Mouse (Mus musculus): ENCODE data around the gene Safb2. TPM values are rescaled to one million over a fixed set of nuclear protein-coding genes. Genes with fewer than 3 reads are reported as not detected.

Gene Safb2
- polyA plus RNA-seq, 1 experiment = 117 TPM

- no peak overlapping the region for H3K4me3 ChIP-seq (ENCODE audit: low read depth, low read length)
- TF ChIP-seq EP300 (IDR thresholded peaks at IDR 0.05; ENCODE audit: insufficient read depth, low read depth, low read length) (no peak), POLR2A (IDR thresholded peaks at IDR 0.05; ENCODE audit: insufficient read depth, low read length) (no peak), CTCF (IDR thresholded peaks at IDR 0.05; ENCODE audit: low read depth, low read length) (no peak)
- H3K4me1 ChIP-seq (ENCODE audit: control insufficient read depth, insufficient read depth, low read length) = no peaks in the 10 kb centered on the region
- H3K9me3 ChIP-seq (replicated peaks; ENCODE audit: control insufficient read depth, insufficient read depth, low read length, poor library complexity, severe bottlenecking) = no peaks in the 10 kb centered on the region
- no peaks in the 10 kb centered on the region for H3K27me3 ChIP-seq (ENCODE audit: control insufficient read depth, insufficient read depth, low read length, poor library complexity, severe bottlenecking)
- no peak overlapping the region for H3K9ac ChIP-seq (ENCODE audit: low read depth, poor library complexity, severe bottlenecking)
- no peaks in the 10 kb centered on the region for H3K36me3 ChIP-seq (ENCODE audit: control insufficient read depth, insufficient read depth, low read length, poor library complexity, severe bottlenecking)
- no peak overlapping the region for H3K27ac ChIP-seq (ENCODE audit: insufficient read depth, low read length)
These were observed 39.5 kb downstream of the Safb2 start for GRCm38 (mm10) chr17:56544699-56545387.

GRCm38 (mm10) chr17:56543684-56544224, 40.6 kb downstream of the Safb2 start:
- H3K36me3 ChIP-seq (ENCODE audit: control insufficient read depth, insufficient read depth, low read length, poor library complexity, severe bottlenecking) = no peaks in the 10 kb centered on the region

GRCm38 (mm10) chr17:56542736-56543135, 41.6 kb downstream of the Safb2 start:
- no peaks in the 10 kb centered on the region for H3K9me3 ChIP-seq (replicated peaks; ENCODE audit: control insufficient read depth, insufficient read depth, low read length, poor library complexity, severe bottlenecking)
- no peaks in the 10 kb centered on the region for H3K27me3 ChIP-seq (ENCODE audit: control insufficient read depth, insufficient read depth, low read length, poor library complexity, severe bottlenecking)
- H3K4me3 ChIP-seq (ENCODE audit: low read depth, low read length) = no peak overlapping the region
- no peaks in the 10 kb centered on the region for H3K4me1 ChIP-seq (ENCODE audit: control insufficient read depth, insufficient read depth, low read length)
- no peak overlapping the region for H3K27ac ChIP-seq (ENCODE audit: insufficient read depth, low read length)
- no peaks in the 10 kb centered on the region for H3K36me3 ChIP-seq (ENCODE audit: control insufficient read depth, insufficient read depth, low read length, poor library complexity, severe bottlenecking)
- H3K9ac ChIP-seq (ENCODE audit: low read depth, poor library complexity, severe bottlenecking) = no peak overlapping the region
- TF ChIP-seq CTCF (IDR thresholded peaks at IDR 0.05; ENCODE audit: low read depth, low read length) = no peak
- TF ChIP-seq EP300 (IDR thresholded peaks at IDR 0.05; ENCODE audit: insufficient read depth, low read depth, low read length) = no peak
- no peak for TF ChIP-seq POLR2A (IDR thresholded peaks at IDR 0.05; ENCODE audit: insufficient read depth, low read length)

More at GRCm38 (mm10) chr17:56543684-56544224, 40.6 kb downstream of the Safb2 start:
- TF ChIP-seq CTCF (IDR thresholded peaks at IDR 0.05; ENCODE audit: low read depth, low read length) (peak; percentile 19), EP300 (IDR thresholded peaks at IDR 0.05; ENCODE audit: insufficient read depth, low read depth, low read length) (no peak)
- no peak overlapping the region for H3K4me3 ChIP-seq (ENCODE audit: low read depth, low read length)
- H3K27me3 ChIP-seq (ENCODE audit: control insufficient read depth, insufficient read depth, low read length, poor library complexity, severe bottlenecking) = no peaks in the 10 kb centered on the region
- H3K4me1 ChIP-seq (ENCODE audit: control insufficient read depth, insufficient read depth, low read length) = no peaks in the 10 kb centered on the region
- H3K9ac ChIP-seq (ENCODE audit: low read depth, poor library complexity, severe bottlenecking) = no peak overlapping the region
- H3K9me3 ChIP-seq (replicated peaks; ENCODE audit: control insufficient read depth, insufficient read depth, low read length, poor library complexity, severe bottlenecking) = no peaks in the 10 kb centered on the region
- no peak overlapping the region for H3K27ac ChIP-seq (ENCODE audit: insufficient read depth, low read length)

DNA sequence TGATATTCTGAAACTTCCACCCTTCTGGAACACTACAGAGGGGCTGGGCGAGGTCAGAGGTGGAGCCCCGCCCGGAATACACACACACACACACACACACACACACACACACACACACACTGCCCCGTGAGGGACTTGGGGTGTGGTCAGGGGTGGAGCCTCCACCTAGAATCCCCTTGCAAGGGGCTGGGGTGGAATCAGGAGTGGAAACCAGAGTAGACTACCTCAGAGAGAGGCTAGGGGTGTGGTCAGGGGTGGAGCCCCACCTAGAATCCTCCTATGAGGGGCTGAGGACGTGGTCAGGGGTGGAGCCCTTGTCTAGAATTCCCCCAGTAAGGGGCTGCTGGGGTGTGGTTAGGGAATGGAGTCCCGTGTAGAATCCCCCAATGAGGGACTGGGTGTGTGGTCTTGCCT, 43.8 kb downstream of the Safb2 start:
- Histone ChIP-seq H3K9me3 (replicated peaks; ENCODE audit: control insufficient read depth, insufficient read depth, low read length, poor library complexity, severe bottlenecking) (no peaks in the 10 kb centered on the region), H3K27me3 (ENCODE audit: control insufficient read depth, insufficient read depth, low read length, poor library complexity, severe bottlenecking) (no peaks in the 10 kb centered on the region), H3K36me3 (ENCODE audit: control insufficient read depth, insufficient read depth, low read length, poor library complexity, severe bottlenecking) (no peaks in the 10 kb centered on the region), H3K4me3 (ENCODE audit: low read depth, low read length) (no peak overlapping the region), H3K4me1 (ENCODE audit: control insufficient read depth, insufficient read depth, low read length) (no peaks in the 10 kb centered on the region), H3K27ac (ENCODE audit: insufficient read depth, low read length) (no peak overlapping the region), H3K9ac (ENCODE audit: low read depth, poor library complexity, severe bottlenecking) (no peak overlapping the region)
- TF ChIP-seq EP300 (IDR thresholded peaks at IDR 0.05; ENCODE audit: insufficient read depth, low read depth, low read length) (no peak), POLR2A (IDR thresholded peaks at IDR 0.05; ENCODE audit: insufficient read depth, low read length) (no peak), CTCF (IDR thresholded peaks at IDR 0.05; ENCODE audit: low read depth, low read length) (no peak)

DNA sequence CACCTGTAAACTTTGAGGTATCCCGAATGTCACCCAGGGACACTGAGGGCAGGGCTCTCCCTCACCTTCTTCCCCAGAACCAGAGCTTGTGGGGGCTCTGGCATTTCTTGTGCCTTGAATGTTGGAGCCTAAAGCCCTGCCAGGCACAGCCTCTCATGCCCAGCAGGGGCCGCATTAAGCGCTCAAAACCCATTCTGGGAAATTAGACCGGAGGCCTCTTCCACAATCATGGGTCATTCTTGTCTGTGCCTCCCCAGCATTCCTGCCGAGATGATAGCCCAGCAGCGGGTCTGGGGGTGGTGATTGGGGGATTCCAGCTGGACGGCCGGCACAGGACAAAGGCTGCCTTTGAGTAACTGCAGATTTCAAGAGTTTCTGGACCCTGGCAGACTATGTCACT, 46.5 kb downstream of the Safb2 start:
- H3K27ac ChIP-seq (ENCODE audit: insufficient read depth, low read length) = no peak overlapping the region
- no peak for TF ChIP-seq POLR2A (IDR thresholded peaks at IDR 0.05; ENCODE audit: insufficient read depth, low read length)
- TF ChIP-seq EP300 (IDR thresholded peaks at IDR 0.05; ENCODE audit: insufficient read depth, low read depth, low read length) = no peak
- no peak for TF ChIP-seq CTCF (IDR thresholded peaks at IDR 0.05; ENCODE audit: low read depth, low read length)

GRCm38 (mm10) chr17:56536874-56537273, 47.5 kb downstream of the Safb2 start:
- no peaks in the 10 kb centered on the region for H3K36me3 ChIP-seq (ENCODE audit: control insufficient read depth, insufficient read depth, low read length, poor library complexity, severe bottlenecking)
- no peak overlapping the region for H3K4me3 ChIP-seq (ENCODE audit: low read depth, low read length)
- TF ChIP-seq POLR2A (IDR thresholded peaks at IDR 0.05; ENCODE audit: insufficient read depth, low read length) (no peak), EP300 (IDR thresholded peaks at IDR 0.05; ENCODE audit: insufficient read depth, low read depth, low read length) (no peak), CTCF (IDR thresholded peaks at IDR 0.05; ENCODE audit: low read depth, low read length) (no peak)
- H3K4me1 ChIP-seq (ENCODE audit: control insufficient read depth, insufficient read depth, low read length) = no peaks in the 10 kb centered on the region
- no peaks in the 10 kb centered on the region for H3K9me3 ChIP-seq (replicated peaks; ENCODE audit: control insufficient read depth, insufficient read depth, low read length, poor library complexity, severe bottlenecking)
- H3K9ac ChIP-seq (ENCODE audit: low read depth, poor library complexity, severe bottlenecking) = no peak overlapping the region
- no peaks in the 10 kb centered on the region for H3K27me3 ChIP-seq (ENCODE audit: control insufficient read depth, insufficient read depth, low read length, poor library complexity, severe bottlenecking)
- H3K27ac ChIP-seq (ENCODE audit: insufficient read depth, low read length) = no peak overlapping the region

More for the DNA sequence above, 46.5 kb downstream of the Safb2 start:
- Histone ChIP-seq H3K27me3 (ENCODE audit: control insufficient read depth, insufficient read depth, low read length, poor library complexity, severe bottlenecking) (no peaks in the 10 kb centered on the region), H3K4me1 (ENCODE audit: control insufficient read depth, insufficient read depth, low read length) (no peaks in the 10 kb centered on the region), H3K4me3 (ENCODE audit: low read depth, low read length) (no peak overlapping the region), H3K36me3 (ENCODE audit: control insufficient read depth, insufficient read depth, low read length, poor library complexity, severe bottlenecking) (no peaks in the 10 kb centered on the region), H3K9me3 (replicated peaks; ENCODE audit: control insufficient read depth, insufficient read depth, low read length, poor library complexity, severe bottlenecking) (no peaks in the 10 kb centered on the region), H3K9ac (ENCODE audit: low read depth, poor library complexity, severe bottlenecking) (no peak overlapping the region)
